Mouse (Mus musculus) kidney, embryonic 15.5 days (tissue): ENCODE measurements around the gene Phf21a. TPM values are rescaled to one million over a fixed set of nuclear protein-coding genes. Genes with fewer than 3 reads are reported as not detected.
A peak's percentile ranks its signal among the peaks of the same experiment; 100 is the strongest.

ENCODE experiments used
- ATAC-seq: fragments of 200-750 bp; cut with Nextera tagmentation; replicated peaks from 2 replicates; pipeline ENCODE4 v1.8.0; 2017; ENCODE audit warnings: moderate TSS enrichment; ENCODE audit not compliant: low FRiP score
- H3K27ac ChIP-seq: fragments of 300-500 bp; sonication (generic); 2 replicates; pipeline ENCODE4 v1.5.1; 2015; ENCODE audit warnings: mild to moderate bottlenecking, inconsistent platforms
- H3K27me3 ChIP-seq: fragments of 300-500 bp; sonication (generic); 2 replicates; pipeline ENCODE4 v1.6.1; 2015; ENCODE audit warnings: inconsistent platforms
- H3K36me3 ChIP-seq: fragments of 300-500 bp; sonication (generic); 2 replicates; pipeline ENCODE4 v1.6.1; 2015; ENCODE audit warnings: inconsistent platforms
- H3K4me1 ChIP-seq: fragments of 300-500 bp; sonication (generic); 2 replicates; pipeline ENCODE4 v1.6.1; 2015; ENCODE audit warnings: inconsistent platforms
- H3K4me2 ChIP-seq: fragments of 300-500 bp; sonication (generic); 2 replicates; pipeline ENCODE4 v1.6.1; 2015; ENCODE audit warnings: moderate library complexity, mild to moderate bottlenecking, inconsistent platforms
- H3K4me3 ChIP-seq: fragments of 300-500 bp; sonication (generic); replicated peaks from 2 replicates; pipeline ENCODE4 v1.5.1; 2015; ENCODE audit warnings: mild to moderate bottlenecking, inconsistent platforms
- H3K9ac ChIP-seq: fragments of 300-500 bp; sonication (generic); 2 replicates; pipeline ENCODE4 v1.6.1; 2015; ENCODE audit warnings: mild to moderate bottlenecking, inconsistent platforms
- H3K9me3 ChIP-seq: fragments of 300-500 bp; sonication (generic); replicated peaks from 2 replicates; pipeline ENCODE4 v1.6.1; 2016; ENCODE audit warnings: inconsistent platforms
- WGBS: fragments of 180-500 bp; shearing (Covaris S2); methylation state at CpG from one replicate; pipeline ENCODE4 v1.1.7; 2015; ENCODE audit warnings: mixed read lengths; 5-methylcytosine and 5-hydroxymethylcytosine counted together
- polyA plus RNA-seq: library from polyadenylated mRNA; unstranded; fragments of >200 nt; fragmentation: Nextera tagmentation; extraction: Ambion mirVana; gene quantifications from 2 replicates; pipeline ENCODE4 v1.2.1, GENCODE M21; 2015

Phf21a gene
- polyA plus RNA-seq, 1 experiment from 2014 or later, result 32.3 TPM

DNA sequence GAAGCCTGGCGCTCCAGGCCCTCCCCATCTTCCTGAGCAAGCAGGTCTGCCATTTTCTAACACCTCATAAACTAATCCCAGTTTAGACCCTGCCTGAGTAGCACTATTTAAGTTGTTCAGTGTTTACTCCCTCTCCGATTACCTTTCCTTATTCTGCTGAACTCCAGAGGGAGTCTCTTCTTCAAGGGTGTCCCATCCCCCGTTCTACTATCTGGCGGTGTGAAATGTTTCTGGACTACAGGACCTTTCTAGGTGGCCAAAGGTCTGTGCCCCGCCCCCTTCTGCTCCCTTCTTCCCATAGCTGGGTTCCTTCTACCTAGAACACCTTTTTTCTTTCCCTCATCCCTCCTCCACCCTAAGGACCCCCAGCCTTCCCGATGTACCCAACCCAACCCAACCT lies 32.6 kb upstream of the Phf21a start:
- ATAC-seq, result no peak
- Histone ChIP-seq H3K36me3 (no peaks in the 10 kb centered on the region), H3K27me3 (peaks cover 45% of the 10 kb centered on the region), H3K9ac (peak overlapping the region; percentile 40), H3K9me3 (no peaks in the 10 kb centered on the region), H3K4me1 (peaks cover 35% of the 10 kb centered on the region), H3K4me3 (peak overlapping the region; percentile 61), H3K27ac (no peak overlapping the region), H3K4me2 (peak overlapping the region; percentile 100)
- WGBS, result 14% methylated on average over 6 of the region's 6 CpGs

DNA sequence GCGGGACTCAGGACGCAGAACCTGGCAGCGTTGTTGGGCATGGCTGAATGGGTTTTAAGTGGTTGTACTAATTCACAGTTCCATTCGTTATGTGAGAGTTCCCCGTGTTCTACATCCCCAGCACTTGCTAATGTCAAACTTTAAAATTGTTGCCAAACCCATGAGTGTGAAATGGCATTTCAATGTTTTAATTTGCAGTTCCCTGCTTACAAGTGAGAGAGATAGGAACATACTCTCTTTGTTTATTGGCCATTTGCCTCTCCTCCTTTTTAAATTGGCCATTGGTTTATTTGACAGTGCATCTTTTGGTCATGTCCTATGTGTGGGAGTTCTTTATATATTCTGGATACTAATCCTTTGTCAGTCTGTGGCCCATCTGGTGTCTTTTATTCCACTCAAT lies 31.6 kb upstream of the Phf21a start:
- Histone ChIP-seq H3K9me3 (no peaks in the 10 kb centered on the region), H3K36me3 (no peaks in the 10 kb centered on the region), H3K27ac (no peak overlapping the region), H3K4me2 (no peak overlapping the region), H3K4me1 (peaks cover 25% of the 10 kb centered on the region), H3K9ac (no peak overlapping the region), H3K27me3 (peaks cover 45% of the 10 kb centered on the region), H3K4me3 (no peak overlapping the region)
- 72% methylated on average over 5 of the region's 5 CpGs for WGBS
- ATAC-seq, result no peak

DNA sequence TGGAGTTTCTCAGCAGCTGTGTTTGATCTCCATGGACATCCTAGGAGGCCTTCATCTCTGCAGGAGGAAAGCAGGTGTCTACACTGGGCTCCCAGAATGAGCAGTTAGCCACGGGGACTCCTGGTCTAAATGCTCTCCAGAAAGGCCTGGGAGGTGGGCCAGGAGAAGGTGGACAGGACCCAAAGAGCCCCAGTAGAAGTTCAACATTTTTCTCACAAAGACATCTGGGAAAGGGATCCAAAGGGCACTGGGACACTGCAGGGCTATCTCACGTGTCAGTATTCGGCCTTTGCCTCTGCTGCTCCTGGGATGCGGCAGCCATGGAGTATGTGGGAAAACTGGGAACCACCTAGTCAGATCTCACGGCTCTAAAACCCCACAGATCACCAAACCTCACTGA lies 29.8 kb upstream of the Phf21a start:
- Histone ChIP-seq H3K4me2 (no peak overlapping the region), H3K27ac (no peak overlapping the region), H3K4me1 (peaks cover 21% of the 10 kb centered on the region), H3K9ac (no peak overlapping the region), H3K9me3 (no peaks in the 10 kb centered on the region), H3K36me3 (no peaks in the 10 kb centered on the region), H3K4me3 (no peak overlapping the region), H3K27me3 (peaks cover 34% of the 10 kb centered on the region)
- WGBS, result 51% methylated on average over 5 of the region's 5 CpGs
- ATAC-seq, result no peak

DNA sequence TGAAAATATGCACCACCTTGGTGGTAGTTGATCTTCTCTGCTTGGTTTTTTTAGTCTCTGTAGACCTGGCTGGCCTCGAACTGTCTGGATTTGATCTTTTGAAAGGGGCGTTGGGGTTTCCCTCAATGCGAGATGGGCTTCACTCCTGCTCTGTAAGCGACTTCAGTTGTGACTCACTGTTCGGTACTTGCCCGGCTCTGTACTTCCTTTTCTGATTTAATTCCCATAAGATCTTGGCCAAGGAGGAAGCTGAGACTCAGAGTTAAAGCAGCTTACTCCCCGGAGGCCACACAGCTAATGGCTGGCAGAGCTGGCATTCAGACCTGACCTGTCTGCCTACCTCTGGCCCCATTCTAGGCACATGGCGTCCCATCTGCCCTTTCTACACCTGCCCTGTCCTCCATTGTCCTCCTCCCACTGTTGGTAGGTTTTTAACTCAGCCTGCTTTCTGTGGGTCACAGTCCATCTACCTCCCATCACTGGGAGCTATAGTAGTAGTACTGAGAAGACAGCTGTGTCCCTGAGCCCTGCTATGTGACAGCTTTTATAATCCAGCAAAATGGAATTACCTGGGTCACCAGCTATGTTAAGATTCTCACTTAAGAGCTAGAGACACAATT lies 27.5 kb upstream of the Phf21a start:
- Histone ChIP-seq H3K4me2 (no peak overlapping the region), H3K27me3 (peaks cover 15% of the 10 kb centered on the region), H3K36me3 (no peaks in the 10 kb centered on the region), H3K27ac (no peak overlapping the region), H3K9ac (no peak overlapping the region), H3K4me1 (no peaks in the 10 kb centered on the region), H3K9me3 (no peaks in the 10 kb centered on the region), H3K4me3 (no peak overlapping the region)
- 87% methylated on average over 8 of the region's 8 CpGs for WGBS
- no peak for ATAC-seq

DNA sequence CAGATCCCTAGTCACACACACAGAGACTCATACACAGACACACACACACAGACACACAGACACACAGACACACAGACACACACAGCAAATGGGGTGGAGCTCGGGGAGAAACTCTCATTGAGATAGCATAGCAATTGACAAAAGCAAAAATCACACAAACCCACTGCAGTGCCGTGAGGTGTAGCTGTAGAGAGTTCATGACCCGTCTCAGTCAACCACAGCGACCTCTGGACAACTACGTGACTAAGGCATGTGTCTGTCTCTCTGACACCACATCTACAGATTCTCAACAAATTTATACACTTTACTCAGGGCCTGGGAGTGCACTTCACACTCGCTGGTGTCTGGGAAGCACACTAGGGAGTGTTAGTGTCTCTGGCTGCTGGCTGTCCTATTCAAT lies 27.0 kb upstream of the Phf21a start:
- H3K4me1 ChIP-seq, result no peaks in the 10 kb centered on the region
- H3K9ac ChIP-seq, result no peak overlapping the region
- 52% methylated on average over 6 of the region's 6 CpGs for WGBS

DNA sequence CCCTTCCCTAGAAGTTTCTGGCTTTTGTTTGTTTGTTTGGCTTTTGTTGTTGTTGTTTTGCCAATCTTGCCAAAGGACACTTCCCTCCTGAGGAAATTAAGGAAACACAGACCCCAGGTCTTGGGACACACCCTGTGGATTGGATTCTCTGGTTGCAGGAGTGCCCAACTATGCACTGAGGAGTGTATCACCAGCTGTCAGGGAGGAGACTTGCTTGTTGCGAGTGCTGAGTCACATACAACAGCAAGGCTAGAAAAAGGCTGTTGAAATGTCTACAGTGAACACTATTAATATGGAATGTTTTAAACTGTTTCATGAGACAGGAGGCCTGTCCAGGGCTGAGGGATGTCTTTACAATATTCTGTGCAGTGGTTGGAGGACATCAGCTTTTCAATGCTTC lies 26.0 kb upstream of the Phf21a start:
- Histone ChIP-seq H3K4me3 (no peak overlapping the region), H3K27ac (no peak overlapping the region), H3K27me3 (peaks cover 2% of the 10 kb centered on the region; the same call in 1 of the 2 replicates), H3K9me3 (no peaks in the 10 kb centered on the region), H3K4me2 (no peak overlapping the region), H3K4me1 (no peaks in the 10 kb centered on the region), H3K36me3 (no peaks in the 10 kb centered on the region), H3K9ac (no peak overlapping the region)
- WGBS, result 65% methylated on average over 1 of the region's 1 CpGs
- no peak for ATAC-seq

More for the DNA sequence above, 27.0 kb upstream of the Phf21a start:
- H3K36me3 ChIP-seq, result no peaks in the 10 kb centered on the region
- no peaks in the 10 kb centered on the region for H3K9me3 ChIP-seq
- H3K4me2 ChIP-seq, result no peak overlapping the region
- H3K27me3 ChIP-seq, result peaks cover 10% of the 10 kb centered on the region
- no peak overlapping the region for H3K27ac ChIP-seq
- H3K4me3 ChIP-seq, result no peak overlapping the region
- ATAC-seq, result no peak; the same call in 1 of the 2 replicates

DNA sequence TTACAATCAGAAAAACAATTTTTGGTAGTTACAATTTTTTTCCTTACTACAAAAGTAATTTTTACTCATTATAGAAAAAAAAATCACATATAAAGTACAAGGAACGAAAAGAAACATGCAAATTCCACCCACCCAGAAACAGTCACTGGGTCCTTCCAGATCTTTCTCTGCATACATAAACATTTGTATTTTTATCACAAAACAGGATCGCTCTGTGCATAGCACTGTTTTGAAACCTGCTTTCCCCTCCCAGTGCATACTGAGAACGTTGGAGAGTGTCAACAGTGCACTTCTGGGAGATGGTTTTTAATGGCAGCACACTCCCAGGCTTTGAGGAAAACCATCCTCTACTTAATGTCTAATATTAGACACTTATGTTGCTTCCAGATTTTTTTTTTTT lies 25.3 kb upstream of the Phf21a start:
- 73% methylated on average over 3 of the region's 3 CpGs for WGBS
- Histone ChIP-seq H3K36me3 (no peaks in the 10 kb centered on the region), H3K4me1 (no peaks in the 10 kb centered on the region), H3K27me3 (no peaks in the 10 kb centered on the region), H3K9ac (no peak overlapping the region), H3K4me2 (no peak overlapping the region), H3K4me3 (no peak overlapping the region), H3K27ac (no peak overlapping the region), H3K9me3 (no peaks in the 10 kb centered on the region)
- ATAC-seq, result no peak

DNA sequence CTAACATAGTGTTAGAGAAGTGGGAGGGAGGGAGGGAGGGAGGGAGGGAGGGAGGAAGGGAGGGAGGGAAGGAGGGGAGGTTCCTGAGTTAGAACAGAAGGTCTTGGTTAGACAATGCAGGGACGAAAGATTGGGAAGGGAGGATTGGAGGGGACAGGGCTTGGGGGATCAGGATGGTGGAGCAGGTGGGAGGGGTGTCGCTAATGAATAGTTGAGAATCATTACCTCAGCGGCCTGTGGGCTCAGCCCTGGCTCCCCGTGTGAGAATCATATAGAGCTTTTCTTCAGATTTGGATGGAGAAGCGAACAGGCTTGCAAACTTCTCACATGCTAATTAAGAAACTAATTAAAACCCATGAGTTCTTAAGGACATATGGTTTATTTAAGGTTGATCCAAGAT lies 23.3 kb upstream of the Phf21a start:
- Histone ChIP-seq H3K4me2 (no peak overlapping the region), H3K27me3 (no peaks in the 10 kb centered on the region), H3K4me3 (no peak overlapping the region), H3K27ac (no peak overlapping the region), H3K4me1 (no peaks in the 10 kb centered on the region), H3K9me3 (no peaks in the 10 kb centered on the region), H3K36me3 (no peaks in the 10 kb centered on the region), H3K9ac (no peak overlapping the region)
- ATAC-seq, result no peak
- whole genome bisulfite sequencing, result 67% methylated on average over 5 of the region's 5 CpGs

DNA sequence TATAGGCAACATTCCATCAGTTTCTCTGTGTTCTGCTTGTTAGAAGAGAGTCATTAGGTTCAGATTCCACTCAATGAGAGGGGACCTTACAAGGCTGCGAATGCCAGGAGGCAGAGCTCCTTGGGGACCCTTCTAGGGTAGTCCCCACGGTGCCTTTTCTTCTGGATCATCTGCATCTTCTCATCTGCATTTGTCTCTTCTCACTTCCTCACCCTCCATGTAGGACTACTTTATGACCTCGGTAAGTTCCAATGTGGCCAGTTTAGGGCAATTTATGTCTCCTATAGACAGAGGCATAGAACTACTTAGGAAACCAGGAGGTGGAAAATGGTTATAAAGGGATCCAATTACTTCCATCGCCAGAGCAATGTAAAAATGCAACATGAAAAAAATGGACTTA lies 21.8 kb upstream of the Phf21a start:
- H3K27me3 ChIP-seq, result no peaks in the 10 kb centered on the region
- no peak overlapping the region for H3K4me3 ChIP-seq
- no peaks in the 10 kb centered on the region for H3K36me3 ChIP-seq
- no peak overlapping the region for H3K9ac ChIP-seq
- no peak overlapping the region for H3K4me2 ChIP-seq
- H3K9me3 ChIP-seq, result no peaks in the 10 kb centered on the region
- 68% methylated on average over 4 of the region's 4 CpGs for WGBS
- H3K27ac ChIP-seq, result no peak overlapping the region
- no peak for ATAC-seq
- no peaks in the 10 kb centered on the region for H3K4me1 ChIP-seq

DNA sequence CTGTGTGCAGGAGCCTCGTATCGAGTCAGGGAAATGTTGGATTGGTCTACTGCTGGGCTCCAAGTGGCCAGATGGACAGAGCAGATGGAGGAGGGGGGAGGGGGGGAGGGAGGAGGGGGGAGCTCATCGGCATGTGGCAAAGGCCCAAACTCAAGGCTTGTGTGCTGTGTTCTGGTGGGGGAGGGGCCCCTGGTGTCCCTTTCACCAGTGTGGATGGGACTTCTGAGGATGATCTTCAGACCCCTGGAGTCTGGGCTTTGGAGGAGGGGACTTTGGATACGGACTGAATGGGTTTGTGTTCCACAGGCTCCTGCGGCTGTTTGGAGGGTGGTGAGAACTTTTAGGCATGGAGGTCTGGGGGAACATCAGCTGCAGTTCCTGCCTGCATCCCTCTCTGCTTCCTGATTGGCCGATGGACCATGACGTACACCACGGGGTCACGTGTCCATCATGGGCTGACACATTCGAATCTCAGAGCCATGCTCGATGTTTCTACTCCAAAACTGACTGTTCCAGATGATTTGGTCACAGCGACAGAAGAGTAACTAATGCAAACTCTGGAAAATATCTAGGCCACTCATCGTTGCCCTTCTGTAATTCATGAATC lies 16.7 kb upstream of the Phf21a start:
- ATAC-seq, result no peak
- Histone ChIP-seq H3K27me3 (no peaks in the 10 kb centered on the region), H3K27ac (no peak overlapping the region), H3K4me3 (no peak overlapping the region), H3K9me3 (no peaks in the 10 kb centered on the region), H3K4me1 (no peaks in the 10 kb centered on the region), H3K4me2 (no peak overlapping the region), H3K36me3 (no peaks in the 10 kb centered on the region), H3K9ac (no peak overlapping the region)
- 78% methylated on average over 12 of the region's 13 CpGs for WGBS

DNA sequence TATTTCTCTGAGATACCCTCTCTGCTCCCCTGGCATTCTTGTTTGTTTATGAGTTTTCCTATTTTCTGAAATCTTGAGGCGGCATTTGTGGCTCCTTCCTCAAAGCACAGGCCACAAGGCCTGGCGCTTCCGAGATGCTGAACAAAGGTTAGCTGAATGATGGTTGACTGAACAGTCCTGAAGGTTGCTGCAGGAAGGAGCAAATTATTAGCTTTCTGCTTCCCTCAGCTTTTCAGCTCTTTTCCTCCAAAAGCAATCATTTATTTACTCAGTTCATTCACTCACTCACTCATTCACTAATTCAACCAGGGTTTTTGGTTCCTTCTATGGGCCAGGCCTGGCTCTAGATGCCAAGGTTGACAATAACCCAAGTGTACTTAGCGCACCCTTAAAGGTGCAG lies 10.7 kb upstream of the Phf21a start:
- no peak for ATAC-seq
- Histone ChIP-seq H3K9ac (no peak overlapping the region), H3K9me3 (no peaks in the 10 kb centered on the region), H3K4me1 (no peaks in the 10 kb centered on the region), H3K4me3 (no peak overlapping the region), H3K27ac (no peak overlapping the region), H3K27me3 (no peaks in the 10 kb centered on the region), H3K4me2 (no peak overlapping the region), H3K36me3 (no peaks in the 10 kb centered on the region)
- 88% methylated on average over 4 of the region's 4 CpGs for WGBS

DNA sequence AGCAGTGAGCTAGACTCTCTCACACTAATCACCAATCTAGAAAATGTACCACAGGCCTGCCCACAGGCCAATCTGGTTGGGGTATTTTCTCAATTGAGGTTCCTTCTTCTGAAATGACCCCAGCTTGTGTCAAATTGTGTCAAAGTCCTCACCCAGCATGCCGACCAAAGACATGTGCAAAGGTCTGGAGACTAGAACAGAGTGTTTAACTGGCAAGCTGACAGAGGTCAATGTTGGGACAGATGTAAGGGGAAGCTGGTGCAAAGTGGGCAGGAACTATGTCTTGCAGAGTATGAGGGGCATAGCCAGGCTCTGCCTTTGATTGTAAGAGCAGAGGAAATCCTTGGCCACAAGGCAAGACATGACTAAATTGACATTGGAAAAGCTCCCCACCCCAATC lies 7.2 kb upstream of the Phf21a start:
- no peaks in the 10 kb centered on the region for H3K4me1 ChIP-seq
- no peaks in the 10 kb centered on the region for H3K9me3 ChIP-seq
- WGBS, result 53% methylated on average over 1 of the region's 1 CpGs
- H3K36me3 ChIP-seq, result no peaks in the 10 kb centered on the region
- H3K9ac ChIP-seq, result no peak overlapping the region
- ATAC-seq, result no peak
- H3K27ac ChIP-seq, result no peak overlapping the region
- H3K4me3 ChIP-seq, result no peak overlapping the region
- H3K4me2 ChIP-seq, result no peak overlapping the region
- H3K27me3 ChIP-seq, result no peaks in the 10 kb centered on the region

DNA sequence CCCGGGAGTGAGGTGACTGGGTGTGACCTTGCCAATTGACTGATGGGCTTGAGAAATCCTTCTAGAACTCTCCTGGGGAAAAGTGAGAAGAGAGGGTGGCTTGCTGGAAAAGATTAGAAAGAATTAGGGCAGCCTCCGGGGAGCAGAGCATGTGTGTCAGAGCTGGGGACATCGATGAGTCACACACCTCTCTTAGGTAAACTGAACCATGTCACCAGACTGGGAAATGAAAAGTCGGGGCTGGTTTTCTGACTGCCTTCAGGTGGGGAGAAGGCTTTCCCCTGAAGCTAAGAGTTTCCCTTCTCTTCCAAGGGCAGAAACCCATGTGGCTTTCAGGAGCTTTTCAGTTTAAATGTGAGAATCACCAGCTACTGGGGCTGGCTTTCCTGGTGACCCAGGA lies 5.9 kb upstream of the Phf21a start:
- no peaks in the 10 kb centered on the region for H3K27me3 ChIP-seq
- no peak for ATAC-seq
- 81% methylated on average over 4 of the region's 4 CpGs for WGBS

More for the DNA sequence above, 5.9 kb upstream of the Phf21a start:
- Histone ChIP-seq H3K9me3 (no peaks in the 10 kb centered on the region), H3K4me3 (no peak overlapping the region), H3K9ac (no peak overlapping the region), H3K36me3 (no peaks in the 10 kb centered on the region), H3K4me2 (no peak overlapping the region), H3K4me1 (no peaks in the 10 kb centered on the region), H3K27ac (no peak overlapping the region)
